Mouse (Mus musculus) C2C12 (cell line): ENCODE data around the gene Chst11.

Experiments used
- CTCF ChIP-seq: IDR thresholded peaks from one replicate; pipeline ENCODE4 v1.5.1; 2011; ENCODE audit not compliant: control insufficient read depth, insufficient read depth, insufficient read length
- FOSL1 ChIP-seq: IDR thresholded peaks from one replicate; pipeline ENCODE4 v1.8.0; 2011; ENCODE audit warnings: mild to moderate bottlenecking, low read length; ENCODE audit not compliant: poor library complexity, insufficient read depth, severe bottlenecking
- MAX ChIP-seq: IDR thresholded peaks from one replicate; pipeline ENCODE4 v1.6.1; 2011; ENCODE audit warnings: mild to moderate bottlenecking, control low read depth
- MYOG ChIP-seq: IDR thresholded peaks from one replicate; pipeline ENCODE4 v1.6.1; 2011; ENCODE audit not compliant: control insufficient read depth, insufficient read length; ENCODE audit errors: extremely low read depth
- USF1 ChIP-seq: IDR thresholded peaks from one replicate; pipeline ENCODE4 v1.6.1; 2011; ENCODE audit warnings: low read depth, mild to moderate bottlenecking, control low read depth, moderate library complexity

GRCm38 (mm10) chr10:83198692-83199091 lies 213.4 kb downstream of the Chst11 start:
- TF ChIP-seq CTCF (no peak), MYOG (no peak), MAX (no peak), FOSL1 (no peak), USF1 (no peak)
